ENCODE assay signal across 23 mouse cellular contexts in genomic region chr2:91019911-91020310, GRCm38 (mm10). TPM values are rescaled to one million over a fixed set of nuclear protein-coding genes. Genes with fewer than 3 reads are reported as not detected.
DNase-seq lines count a peak whose midpoint lies in the region; ATAC-seq and TF ChIP-seq lines count a peak whose summit lies in the region.
"Had no signal": no experiment of that assay in that cellular context is flagged by ENCODE, and none has a peak within 500 bp of the region (broad histone marks: within the 10 kb centered on the region; RNA-seq: fewer than 3 reads in every experiment).

No protein-coding gene starts in this region.

- 87% methylated on average over 3 of the region's 3 CpGs for WGBS in heart, embryonic 10.5 days
- WGBS in heart, adult 2 months = 93% methylated on average over 3 of the region's 3 CpGs
- WGBS in liver, embryonic 13.5 days (ENCODE audit: insufficient replicate concordance) = 88% methylated on average over 3 of the region's 3 CpGs
- WGBS in liver, embryonic 11.5 days = 93% methylated on average over 3 of the region's 3 CpGs

- H3K9ac ChIP-seq in heart, adult 2 months (ENCODE audit: low read depth, low read length) = no peak overlapping the region
- no peak overlapping the region for H3K9ac ChIP-seq in liver, embryonic 13.5 days
- no peak overlapping the region for H3K9ac ChIP-seq in liver, embryonic 11.5 days (ENCODE audit: low read depth, low read length)

- H3K36me3 ChIP-seq in heart, embryonic 10.5 days = peaks cover 51% of the 10 kb centered on the region
- peaks cover 16% of the 10 kb centered on the region for H3K36me3 ChIP-seq in heart, adult 2 months (ENCODE audit: control insufficient read depth, insufficient read depth, low read length)
- H3K36me3 ChIP-seq in liver, embryonic 13.5 days = peaks cover 73% of the 10 kb centered on the region
- H3K36me3 ChIP-seq in liver, embryonic 11.5 days (ENCODE audit: control insufficient read depth, insufficient read depth, low read length) = peaks cover 29% of the 10 kb centered on the region

- TF ChIP-seq EP300 in heart, adult 2 months (IDR thresholded peaks at IDR 0.05; ENCODE audit: insufficient read depth, low read depth, low read length) = no peak

- no peak for DNase-seq in gastrocnemius, adult 2 months
- DNase-seq in gastrocnemius, adult 18-20 months (ENCODE audit: low spot score) = no peak
- peak; percentile 86 for DNase-seq in heart, adult 11 months
- DNase-seq in heart, postnatal 14 days = no peak
- DNase-seq in heart, embryonic 10.5 days (ENCODE audit: low spot score) = peak; percentile 62
- no peak for DNase-seq in heart, adult 2 months
- DNase-seq in liver, embryonic 13.5 days = no peak
- DNase-seq in liver, embryonic 11.5 days (ENCODE audit: low spot score) = no peak
- DNase-seq: adrenal gland, adult 2 months; adrenal gland, adult 8-10 months; adrenal gland, postnatal 10 days; adrenal gland, postnatal 14 days; adrenal gland, postnatal 25 days; adrenal gland, postnatal 36 days; B cell, adult 2 months; cerebellum, adult 11 months; cerebellum, adult 11-12 months had no signal

- no peaks in the 10 kb centered on the region for H3K27me3 ChIP-seq in heart, embryonic 10.5 days (ENCODE audit: insufficient read depth, poor library complexity, severe bottlenecking)
- H3K27me3 ChIP-seq in heart, adult 2 months (ENCODE audit: control insufficient read depth, insufficient read depth, low read length) = no peaks in the 10 kb centered on the region
- H3K27me3 ChIP-seq in liver, embryonic 13.5 days = no peaks in the 10 kb centered on the region
- H3K27me3 ChIP-seq in liver, embryonic 11.5 days (replicated peaks; ENCODE audit: control insufficient read depth, insufficient read depth, low read length) = no peaks in the 10 kb centered on the region
- H3K27me3 ChIP-seq: CH12.LX, Patski had no signal

- no peaks in the 10 kb centered on the region for H3K79me2 ChIP-seq in heart, adult 2 months (replicated peaks; ENCODE audit: control insufficient read depth, insufficient read depth, low read length)

- H3K4me2 ChIP-seq in liver, embryonic 13.5 days = no peak overlapping the region
- H3K4me2 ChIP-seq in liver, embryonic 11.5 days = no peak overlapping the region

- H3K4me3 ChIP-seq in gastrocnemius, adult 2 months = no peak overlapping the region
- no peak overlapping the region for H3K4me3 ChIP-seq in heart, embryonic 10.5 days
- no peak overlapping the region for H3K4me3 ChIP-seq in heart, adult 2 months
- no peak overlapping the region for H3K4me3 ChIP-seq in liver, embryonic 13.5 days (replicated peaks)
- no peak overlapping the region for H3K4me3 ChIP-seq in liver, embryonic 11.5 days (ENCODE audit: low read depth, low read length)

- TF ChIP-seq POLR2A in heart, adult 2 months (IDR thresholded peaks at IDR 0.05; ENCODE audit: insufficient read depth, low read depth, low read length) = no peak

- intact Hi-C loops in gastrocnemius, adult 2 months (cut with DNase I) = no loop called here
- intact Hi-C loops in heart, postnatal 14 days (cut with DNase I) = loop anchor here (2.0 to 5.0 kb wide), 2 partner anchors 41 to 78 kb away; partner anchors contain the start of gene Celf1
- intact Hi-C loops in heart, adult 2 months (cut with DNase I) = loop anchor here (5.0 kb wide), 1 partner anchor 32 kb away; the partner anchor contains the start of gene Psmc3

- no peaks in the 10 kb centered on the region for H3K9me3 ChIP-seq in heart, embryonic 10.5 days
- H3K9me3 ChIP-seq in liver, embryonic 13.5 days (replicated peaks) = no peaks in the 10 kb centered on the region
- H3K9me3 ChIP-seq in liver, embryonic 11.5 days (ENCODE audit: control insufficient read depth, low read length) = no peaks in the 10 kb centered on the region
- H3K9me3 ChIP-seq: G1E had no signal

- peak overlapping the region; percentile 14; the same call in 1 of the 2 replicates for H3K27ac ChIP-seq in gastrocnemius, adult 2 months
- H3K27ac ChIP-seq in heart, embryonic 10.5 days = no peak overlapping the region
- H3K27ac ChIP-seq in heart, adult 2 months = no peak overlapping the region
- peak overlapping the region; percentile 9; the same call in 1 of the 2 replicates for H3K27ac ChIP-seq in liver, embryonic 13.5 days
- H3K27ac ChIP-seq in liver, embryonic 11.5 days (ENCODE audit: low read depth, low read length) = no peak overlapping the region

- peaks cover 6% of the 10 kb centered on the region; the same call in 1 of the 2 replicates for H3K4me1 ChIP-seq in heart, embryonic 10.5 days
- H3K4me1 ChIP-seq in heart, adult 2 months (ENCODE audit: control insufficient read depth, insufficient read depth, low read length) = peaks cover 5% of the 10 kb centered on the region
- H3K4me1 ChIP-seq in liver, embryonic 13.5 days (replicated peaks) = peaks cover 31% of the 10 kb centered on the region
- H3K4me1 ChIP-seq in liver, embryonic 11.5 days (replicated peaks; ENCODE audit: control insufficient read depth, insufficient read depth, low read length) = no peaks in the 10 kb centered on the region; the same call in 1 of the 2 replicates

- no peak for ATAC-seq in liver, embryonic 13.5 days (ENCODE audit: low read depth)
- no peak for ATAC-seq in liver, embryonic 11.5 days (replicated peaks; ENCODE audit: low FRiP score)
- ATAC-seq: activated CD4-positive, CD25-positive, alpha-beta regulatory T cell, adult 4 months; CD4-positive, CD25-positive, alpha-beta regulatory T cell, adult 4 months; Patski had no signal

- TF ChIP-seq CTCF in gastrocnemius, adult 2 months (IDR thresholded peaks at IDR 0.05) = no peak
- no peak for TF ChIP-seq CTCF in heart, adult 2 months (IDR thresholded peaks at IDR 0.05)

RNA-seq across cellular contexts. Expression of gene Rapsn, which starts 15.5 kb away (rescaled TPM):
- 10 to 100 TPM; 28.3 to 30.2 TPM for total RNA-seq in gastrocnemius, adult 2 months (2021)
- 10 to 100 TPM; 27.4 to 28.9 TPM for total RNA-seq in gastrocnemius, adult 18-20 months (2021)
- total RNA-seq in heart, postnatal 14 days (2021) = 10 to 100 TPM; 11.6 to 12.4 TPM
- 6.6 and 13.8 TPM in 2 replicates for polyA plus RNA-seq in heart, embryonic 10.5 days (2016; fragmentation: Nextera tagmentation; extraction: Ambion mirVana)
- total RNA-seq in heart, adult 2 months (2021) = 10 to 100 TPM; 15.9 to 16.8 TPM
- 19.3 and 22.0 TPM in 2 replicates for polyA plus RNA-seq in heart, adult 2 months (2012; rRNA removed)
- polyA plus RNA-seq in liver, embryonic 13.5 days (2015; fragmentation: Nextera tagmentation; extraction: Ambion mirVana) = 0.69 and 1.00 TPM in 2 replicates
- polyA plus RNA-seq in liver, embryonic 11.5 days (2014; fragmentation: Nextera tagmentation; extraction: Ambion mirVana) = 1.4 and 2.0 TPM in 2 replicates
- total RNA-seq: MEL had no signal

RNA-seq across cellular contexts. Expression of gene Psmc3, which starts 33.9 kb away (rescaled TPM):
- 100 to 1,000 TPM; 226 to 256 TPM for total RNA-seq in gastrocnemius, adult 2 months (2021)
- 100 to 1,000 TPM; 249 to 273 TPM for total RNA-seq in gastrocnemius, adult 18-20 months (2021)
- 100 to 1,000 TPM; 209 to 211 TPM for total RNA-seq in heart, postnatal 14 days (2021)
- 315 and 334 TPM in 2 replicates for polyA plus RNA-seq in heart, embryonic 10.5 days (2016; fragmentation: Nextera tagmentation; extraction: Ambion mirVana)
- total RNA-seq in heart, adult 2 months (2021) = 100 to 1,000 TPM; 216 to 252 TPM
- polyA plus RNA-seq in heart, adult 2 months (2012; rRNA removed) = 112 and 141 TPM in 2 replicates
- polyA plus RNA-seq in liver, embryonic 13.5 days (2015; fragmentation: Nextera tagmentation; extraction: Ambion mirVana) = 188 and 213 TPM in 2 replicates
- polyA plus RNA-seq in liver, embryonic 11.5 days (2014; fragmentation: Nextera tagmentation; extraction: Ambion mirVana) = 324 and 347 TPM in 2 replicates

RNA-seq across cellular contexts. Expression of gene Slc39a13, which starts 50.3 kb away (rescaled TPM):
- total RNA-seq in gastrocnemius, adult 2 months (2021) = 10 to 100 TPM; 18.7 to 22.0 TPM
- total RNA-seq in gastrocnemius, adult 18-20 months (2021) = 10 to 100 TPM; 16.9 to 19.9 TPM
- total RNA-seq in heart, postnatal 14 days (2021) = 10 to 100 TPM; 24.7 to 25.5 TPM
- 32.6 and 37.5 TPM in 2 replicates for polyA plus RNA-seq in heart, embryonic 10.5 days (2016; fragmentation: Nextera tagmentation; extraction: Ambion mirVana)
- total RNA-seq in heart, adult 2 months (2021) = 10 to 100 TPM; 21.1 to 22.3 TPM
- polyA plus RNA-seq in heart, adult 2 months (2012; rRNA removed) = 57.3 and 58.6 TPM in 2 replicates
- 10.6 and 10.9 TPM in 2 replicates for polyA plus RNA-seq in liver, embryonic 13.5 days (2015; fragmentation: Nextera tagmentation; extraction: Ambion mirVana)
- polyA plus RNA-seq in liver, embryonic 11.5 days (2014; fragmentation: Nextera tagmentation; extraction: Ambion mirVana) = 19.6 and 20.0 TPM in 2 replicates

Comparison
In these comparisons a context has a peak if more than half of its experiments do, and no peak if none do; other contexts are left out.
1. DNase-seq: peak in heart, adult 11 months (single experiment) and heart, embryonic 10.5 days (single experiment); none in gastrocnemius, adult 2 months (single experiment), gastrocnemius, adult 18-20 months (single experiment), heart, postnatal 14 days (0 of 2), heart, adult 2 months (0 of 2), liver, embryonic 13.5 days (single experiment) and liver, embryonic 11.5 days (single experiment).
2. H3K27ac ChIP-seq: peak in gastrocnemius, adult 2 months (single experiment) and liver, embryonic 13.5 days (single experiment); none in heart, embryonic 10.5 days (single experiment), heart, adult 2 months (single experiment) and liver, embryonic 11.5 days (single experiment).